Mouse (Mus musculus) neutrophil, adult 5-6 weeks (primary cell): ENCODE measurements around the gene Acsl6. TPM values are rescaled to one million over a fixed set of nuclear protein-coding genes. Genes with fewer than 3 reads are reported as not detected.
"Not testable (repeated sequence)": the region's sequence is repeated elsewhere in the genome, so short reads cannot be mapped to it uniquely, and the experiment has no call there.

Source experiments
- ATAC-seq: fragments of 151-379, 151-347 bp; 2 replicates; pipeline ENCODE4 v1.8.0; 2017; ENCODE audit warnings: mild to moderate bottlenecking, moderate TSS enrichment; ENCODE audit not compliant: insufficient number of reproducible peaks, poor library complexity, low FRiP score, severe bottlenecking; ENCODE audit errors: extremely low read depth
- total RNA-seq: library from RNA; stranded (forward); fragments of 200-1000 nt; gene quantifications from 2 replicates; pipeline ENCODE4 v1.2.3, GENCODE M21; 2017

The Acsl6 gene
- total RNA-seq: 0.12 TPM in 1 of 2 replicates, not detected in the other

- no peak for ATAC-seq
These were observed at the start of gene Acsl6 for GRCm38 (mm10) chr11:54303728-54304470. Gene Acsl6, plus strand, starts transcription at chr11:54303798.

GRCm38 (mm10) chr11:54254114-54254513, 49.5 kb upstream of the Acsl6 start:
- no peak for ATAC-seq

GRCm38 (mm10) chr11:54256624-54257376, 46.8 kb upstream of the Acsl6 start:
- ATAC-seq: peak; percentile 80; the same call in 1 of the 2 replicates

DNA sequence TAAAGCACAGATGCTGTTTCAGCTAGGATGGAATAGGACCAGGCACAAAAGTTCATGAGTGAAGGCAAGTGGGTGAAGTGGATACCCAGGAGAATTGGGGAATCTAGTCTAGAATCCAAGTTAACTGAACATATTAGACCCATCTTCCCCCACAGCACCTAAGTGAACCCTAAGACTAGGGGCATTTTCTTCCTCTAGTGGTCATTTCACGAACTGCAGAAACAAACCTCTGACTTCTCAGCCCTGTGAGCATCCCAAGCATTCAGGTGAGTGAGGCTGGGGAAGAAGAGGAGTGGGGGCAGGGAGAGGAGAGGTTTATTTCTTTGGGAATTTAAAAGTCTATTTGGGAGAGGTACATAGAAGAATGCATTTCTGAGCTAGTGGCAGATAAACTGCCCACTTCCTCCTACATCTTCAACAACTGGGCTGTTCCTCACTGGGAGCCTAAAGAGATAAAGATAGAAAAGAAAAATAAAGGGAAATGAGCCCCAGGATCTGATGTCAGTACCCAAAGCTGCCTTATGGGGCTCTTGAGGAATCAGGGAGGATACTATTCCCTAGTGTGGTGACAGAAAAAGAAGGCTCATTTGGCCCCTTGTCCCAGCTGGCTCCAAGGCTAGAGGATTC, 40.1 kb upstream of the Acsl6 start:
- ATAC-seq: no peak

GRCm38 (mm10) chr11:54264542-54264941, 39.1 kb upstream of the Acsl6 start:
- peak; percentile 66; the same call in 1 of the 2 replicates for ATAC-seq

- no peak for ATAC-seq
These were observed 36.4 kb upstream of the Acsl6 start, which contains the start of gene Il3 for GRCm38 (mm10) chr11:54267177-54267576. Gene Il3, minus strand, starts transcription at chr11:54267277.

GRCm38 (mm10) chr11:54269191-54269896, 34.3 kb upstream of the Acsl6 start:
- ATAC-seq: no peak

DNA sequence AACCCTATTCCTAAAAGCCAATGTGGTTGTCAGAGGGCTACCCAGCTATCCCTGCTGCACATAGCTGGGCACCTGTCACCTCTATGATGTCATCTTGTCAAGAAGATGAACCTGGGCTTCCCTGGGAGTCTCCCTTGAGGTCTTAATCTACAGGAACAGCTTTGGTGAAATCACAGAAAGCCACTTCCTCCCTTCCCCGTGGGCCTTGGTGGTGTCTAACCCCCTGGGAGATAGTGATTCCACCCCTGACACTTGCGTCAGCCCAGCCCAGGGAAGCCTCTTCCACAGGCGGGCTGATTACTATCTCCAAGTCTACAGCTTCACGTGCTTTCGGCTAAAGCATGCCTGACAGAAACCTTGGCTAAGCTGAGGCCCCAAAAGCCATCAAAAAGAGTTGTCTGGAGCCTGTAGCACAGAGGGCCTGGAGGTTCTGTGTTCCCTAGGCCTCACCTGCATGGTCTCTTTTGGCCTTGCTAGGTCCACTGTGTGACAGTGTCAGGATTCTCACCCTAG, 32.1 kb upstream of the Acsl6 start:
- ATAC-seq: no peak

- ATAC-seq: no peak
These were observed 15.7 kb upstream of the Acsl6 start for GRCm38 (mm10) chr11:54287821-54288453.

DNA sequence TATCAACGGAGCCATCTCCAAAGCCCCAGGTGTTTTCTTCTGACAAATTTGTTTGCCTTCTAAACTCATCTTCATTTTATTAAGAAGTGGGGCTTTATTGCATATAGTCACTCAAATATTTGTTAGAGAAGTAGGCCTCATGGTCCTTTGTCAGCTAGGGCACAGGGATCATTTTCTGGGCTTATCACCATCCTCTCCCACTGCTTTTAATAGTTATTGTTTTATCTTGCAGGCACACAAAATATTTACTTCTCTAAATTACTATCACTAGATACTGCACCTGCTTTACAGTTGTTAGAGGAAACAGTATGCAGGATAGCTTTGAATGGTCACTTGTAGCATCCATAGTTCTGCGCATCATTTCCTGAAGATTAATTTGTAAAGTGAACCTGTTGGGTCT, 11.4 kb upstream of the Acsl6 start:
- ATAC-seq: no peak

GRCm38 (mm10) chr11:54293980-54294807, 9.4 kb upstream of the Acsl6 start:
- ATAC-seq: no peak

DNA sequence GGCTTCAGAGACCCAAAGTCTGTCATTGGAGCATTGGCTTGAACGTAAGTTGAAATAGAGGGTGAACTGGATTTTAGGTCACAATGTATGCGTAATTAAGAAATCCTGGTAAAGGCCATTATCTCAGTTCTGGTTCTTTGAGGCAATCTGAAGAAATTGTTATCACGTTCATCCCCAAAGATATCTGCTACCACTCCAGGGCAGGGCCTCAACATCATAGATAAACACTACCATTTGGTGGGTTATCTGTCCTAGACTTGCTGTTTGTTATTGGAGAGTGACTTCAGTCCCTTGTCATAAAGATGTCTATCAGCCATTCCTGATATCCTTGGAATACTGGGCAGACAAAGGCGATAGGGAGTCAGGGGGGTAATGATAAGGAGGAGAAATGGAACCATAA, 7.6 kb upstream of the Acsl6 start:
- no peak for ATAC-seq

GRCm38 (mm10) chr11:54296734-54297133, 6.9 kb upstream of the Acsl6 start:
- no peak for ATAC-seq

DNA sequence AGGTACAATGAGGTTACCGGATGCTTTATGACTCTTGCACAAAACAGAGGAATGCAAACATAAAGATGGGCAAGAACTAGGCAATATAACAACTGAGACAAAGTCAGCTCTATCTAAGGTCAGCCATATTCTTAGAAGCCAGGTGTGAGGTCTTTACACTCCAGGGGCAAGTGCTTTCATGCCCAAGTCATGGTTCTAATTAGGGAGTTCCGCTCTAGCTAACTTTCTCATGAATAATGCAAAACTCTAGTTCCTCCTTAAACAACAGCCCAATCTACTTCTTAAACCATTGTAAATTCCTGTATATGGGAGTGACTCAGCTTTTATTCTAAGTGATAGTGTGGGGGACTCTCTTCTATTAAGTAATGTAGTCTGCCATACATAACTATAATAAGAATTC, 6.1 kb upstream of the Acsl6 start:
- not testable (repeated sequence) for ATAC-seq

DNA sequence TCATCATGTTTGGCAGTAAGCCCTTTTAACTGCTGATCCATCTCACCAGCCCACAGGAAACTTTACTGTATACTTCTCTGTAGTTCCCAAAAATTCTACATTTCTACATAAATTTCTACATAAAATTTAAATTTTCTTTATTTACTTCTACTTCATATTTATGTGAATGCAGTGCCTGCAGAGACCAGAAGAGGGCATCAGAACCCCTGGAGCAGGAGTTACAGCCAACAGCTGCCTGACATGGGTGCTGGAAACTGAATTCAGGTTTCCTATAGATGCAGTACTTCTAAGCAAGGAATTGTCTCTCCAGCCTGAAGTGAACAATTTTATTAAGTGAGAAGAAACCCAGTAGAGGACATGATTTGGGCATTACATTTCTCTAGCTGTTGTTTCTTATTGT, 4.8 kb upstream of the Acsl6 start:
- no peak for ATAC-seq

GRCm38 (mm10) chr11:54301994-54302393, 1.6 kb upstream of the Acsl6 start:
- no peak for ATAC-seq

GRCm38 (mm10) chr11:54302606-54303005, 992 bp upstream of the Acsl6 start:
- no peak for ATAC-seq
